Mouse (Mus musculus): ENCODE data around the gene Slc16a3.

The Slc16a3 gene

DNA sequence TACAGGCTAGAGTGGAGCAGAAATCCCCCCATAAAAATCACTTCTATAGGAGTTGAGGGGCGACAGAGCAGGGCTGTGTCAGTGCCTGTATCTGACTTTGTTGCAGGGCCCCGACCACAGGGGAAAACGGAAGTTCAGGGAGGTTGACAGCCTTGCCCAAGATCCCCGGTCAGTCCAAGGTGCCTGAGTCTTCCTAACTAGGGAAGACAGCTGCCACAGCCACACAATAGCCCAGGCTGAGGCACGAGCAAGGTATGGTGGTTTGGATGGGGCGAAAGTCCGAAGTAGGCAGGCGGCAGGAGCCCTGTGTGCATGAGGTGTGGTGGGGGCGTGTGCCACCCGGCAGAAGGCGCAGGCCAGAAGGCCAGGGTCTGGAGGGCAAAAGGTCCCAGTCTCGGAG is at the start of gene Slc16a3:
Slc16a3 (plus strand) TSS at position 153 of the 400 bp plus-strand sequence.
- no peak for DNase-seq

DNA sequence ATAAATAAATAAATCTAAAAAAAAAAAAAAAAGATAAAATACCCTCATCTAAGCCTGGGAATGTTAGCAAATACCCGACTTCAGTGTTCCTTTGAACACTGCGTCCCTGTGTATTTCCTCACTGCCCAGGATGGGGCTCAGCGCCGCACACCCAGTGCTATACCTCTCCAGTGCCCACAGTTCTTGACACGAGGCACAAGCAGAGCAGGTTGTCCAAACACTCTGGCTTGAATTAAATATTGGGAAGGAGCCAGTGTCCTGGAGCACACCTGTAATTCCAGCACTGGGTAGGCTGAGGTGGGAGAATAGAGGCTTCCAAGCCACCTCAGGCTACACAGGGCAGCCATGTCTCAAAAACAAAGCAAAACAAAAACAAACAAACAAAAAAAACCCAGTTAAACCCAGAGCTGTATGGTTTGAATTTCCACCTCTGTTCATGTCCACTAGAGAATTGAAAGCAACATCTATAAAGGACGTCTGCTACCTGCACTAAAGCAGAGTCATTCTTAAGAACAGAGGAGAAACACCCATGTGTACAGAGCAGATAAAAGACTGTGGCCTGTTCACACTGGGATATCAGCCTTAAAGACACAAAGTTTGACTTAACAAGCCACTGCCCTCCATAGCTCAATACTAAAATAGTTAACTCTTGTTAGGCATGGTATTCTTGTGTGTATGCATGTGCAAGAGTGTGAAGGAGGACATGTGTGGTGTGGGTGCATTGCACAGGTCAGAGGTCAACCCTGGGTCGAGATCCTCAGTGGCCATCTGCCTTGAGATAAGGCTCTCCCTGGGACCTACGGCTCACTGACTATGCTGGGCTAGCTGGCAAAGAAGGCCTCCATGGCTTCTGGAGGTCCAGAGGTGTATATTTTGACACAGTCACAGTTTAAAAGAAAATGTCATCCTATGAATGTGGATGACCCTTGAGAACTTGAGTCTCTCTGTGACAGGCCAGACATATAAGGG is 47.7 kb upstream of the Slc16a3 start:
- DNase-seq = no peak

- no peak for DNase-seq
Observed at GRCm38 (mm10) chr11:120901729-120902486, 46.4 kb upstream of the Slc16a3 start.

- no peak for DNase-seq
Observed at GRCm38 (mm10) chr11:120902487-120903142, 45.7 kb upstream of the Slc16a3 start.

DNA sequence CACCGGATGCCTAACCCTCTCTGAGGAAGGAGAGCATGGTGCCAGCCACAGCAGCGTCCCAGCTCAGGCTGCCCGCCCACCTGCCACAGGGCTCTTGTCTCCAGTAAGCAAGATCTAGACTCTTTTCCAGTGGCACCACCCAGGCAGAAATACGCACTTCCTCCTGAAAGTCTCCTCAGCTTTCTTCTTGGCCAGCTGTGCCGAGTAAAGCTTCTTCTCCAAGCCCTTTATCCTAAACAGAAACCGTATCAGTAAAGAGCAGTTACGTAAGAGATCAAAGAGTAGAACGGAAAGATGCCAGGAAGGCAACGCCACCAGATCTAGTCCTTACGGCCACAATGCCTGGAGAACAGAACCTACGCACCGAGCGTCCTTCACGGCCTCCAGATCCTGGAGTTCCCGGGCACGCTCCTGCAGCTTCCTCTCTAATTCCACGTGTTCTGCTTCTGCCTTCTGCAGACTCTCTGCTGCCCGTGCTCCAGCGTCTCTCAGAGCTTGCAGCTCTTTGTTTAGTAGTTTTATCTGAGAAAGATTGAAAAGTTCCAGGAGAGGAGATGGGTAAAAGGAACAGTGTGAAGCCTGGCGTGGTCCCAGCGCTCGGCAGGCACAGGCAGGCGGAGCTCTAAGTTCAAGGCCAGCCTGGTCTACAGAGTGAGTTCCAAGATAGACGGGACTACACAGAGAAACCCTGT is 45.0 kb upstream of the Slc16a3 start:
- no peak for DNase-seq

GRCm38 (mm10) chr11:120904561-120904960 is 43.7 kb upstream of the Slc16a3 start:
- no peak for DNase-seq

DNA sequence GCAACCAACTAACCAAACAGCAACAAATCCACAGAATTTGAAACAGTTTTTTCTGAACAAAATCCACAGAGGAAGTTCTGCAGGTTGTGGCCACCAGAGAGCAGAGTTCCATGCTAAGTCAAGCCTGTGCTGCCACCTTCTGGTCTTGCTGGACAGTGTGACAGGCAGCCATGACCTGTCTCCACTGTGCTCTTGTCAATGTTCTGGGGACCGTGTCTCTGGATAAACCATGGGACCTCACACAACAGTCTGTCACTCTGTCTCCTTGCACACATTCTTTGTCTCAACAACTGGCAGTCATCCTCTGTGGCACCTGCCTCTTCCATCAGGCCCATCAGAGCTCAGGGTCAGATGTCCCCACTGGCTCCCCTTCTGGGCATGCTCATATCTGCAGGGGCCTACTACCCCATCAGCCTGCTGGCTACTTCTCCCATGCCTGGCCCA is 42.8 kb upstream of the Slc16a3 start:
- DNase-seq = peak; percentile 86

GRCm38 (mm10) chr11:120913796-120914195 is 34.5 kb upstream of the Slc16a3 start:
- DNase-seq = no peak

DNA sequence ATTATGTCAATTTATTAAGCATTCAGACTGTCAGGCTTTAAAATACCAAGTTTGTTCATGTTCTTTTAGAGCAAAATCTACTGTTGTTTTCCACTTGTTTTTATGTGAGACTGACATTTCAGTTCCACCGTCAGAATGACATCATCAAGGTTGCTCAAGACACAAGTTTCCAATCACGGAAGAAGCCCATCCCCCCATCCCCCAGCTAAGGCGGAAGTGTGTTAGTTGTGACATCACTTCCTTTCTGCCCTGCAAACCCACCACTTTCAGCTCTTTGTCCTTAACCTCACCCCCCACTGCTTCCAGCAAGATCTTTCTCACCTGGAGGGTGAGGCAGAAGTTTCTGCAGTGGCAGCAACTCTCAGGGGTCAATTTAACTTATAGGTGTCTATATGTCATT is 31.8 kb upstream of the Slc16a3 start:
- DNase-seq = peak; percentile 21

DNA sequence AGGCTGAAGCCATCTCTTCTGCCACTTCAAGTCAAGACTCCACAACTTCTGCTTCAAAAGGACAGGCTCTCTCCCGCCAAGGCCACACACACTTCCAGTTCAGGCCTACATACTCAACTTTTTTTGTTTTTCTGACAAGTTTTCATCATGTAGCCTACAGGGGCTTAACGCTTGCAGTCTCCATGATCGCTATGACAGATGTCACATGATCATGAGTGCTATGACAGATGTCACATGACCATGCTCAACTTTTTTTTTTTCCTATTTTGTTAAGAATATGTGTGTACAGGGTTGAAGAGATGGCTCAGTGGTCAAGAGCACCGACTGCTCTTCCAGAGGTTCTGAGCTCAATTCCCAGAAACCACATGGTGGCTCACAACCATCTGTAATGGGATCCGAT is 30.5 kb upstream of the Slc16a3 start:
- no peak for DNase-seq

GRCm38 (mm10) chr11:120922528-120922927 is 25.8 kb upstream of the Slc16a3 start:
- DNase-seq = no peak

DNA sequence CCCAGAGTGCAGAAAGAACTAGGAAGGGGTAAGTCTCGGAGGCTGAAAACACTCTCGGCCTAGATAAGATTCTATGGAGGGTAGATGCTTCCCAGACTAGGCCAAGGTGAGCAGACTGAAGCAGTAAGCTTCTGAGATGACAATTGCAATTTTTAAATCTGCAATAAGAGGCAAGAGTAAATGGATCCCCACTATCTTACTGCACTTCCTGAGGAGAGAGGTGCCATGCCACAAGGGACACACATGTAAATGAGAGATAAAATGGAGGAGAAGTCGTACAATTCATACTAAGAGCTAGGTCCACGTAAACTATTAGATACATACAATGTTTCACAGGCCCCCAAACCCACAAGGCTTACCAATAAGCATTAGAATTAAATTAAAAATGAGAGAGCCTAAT is 19.8 kb upstream of the Slc16a3 start:
- DNase-seq = no peak

DNA sequence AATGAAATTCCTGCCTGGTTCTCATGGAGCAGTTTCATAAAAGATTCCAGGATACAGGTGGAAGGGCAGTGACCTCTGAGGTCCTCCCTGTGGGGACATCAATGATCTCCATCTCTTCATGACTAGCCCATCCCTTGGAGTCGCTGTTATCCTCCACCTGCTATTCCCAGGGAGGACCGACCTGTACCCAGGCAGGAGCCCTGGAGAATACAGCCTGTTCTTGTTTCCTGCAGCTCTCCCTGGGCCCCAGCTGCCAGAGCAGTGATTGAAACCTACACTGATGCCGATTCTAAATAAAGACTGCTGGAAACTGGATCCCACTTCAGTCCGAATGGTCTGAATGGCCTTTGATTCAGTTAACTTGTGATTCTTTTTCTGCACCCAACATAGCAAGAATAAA is 16.8 kb upstream of the Slc16a3 start:
- no peak for DNase-seq

DNA sequence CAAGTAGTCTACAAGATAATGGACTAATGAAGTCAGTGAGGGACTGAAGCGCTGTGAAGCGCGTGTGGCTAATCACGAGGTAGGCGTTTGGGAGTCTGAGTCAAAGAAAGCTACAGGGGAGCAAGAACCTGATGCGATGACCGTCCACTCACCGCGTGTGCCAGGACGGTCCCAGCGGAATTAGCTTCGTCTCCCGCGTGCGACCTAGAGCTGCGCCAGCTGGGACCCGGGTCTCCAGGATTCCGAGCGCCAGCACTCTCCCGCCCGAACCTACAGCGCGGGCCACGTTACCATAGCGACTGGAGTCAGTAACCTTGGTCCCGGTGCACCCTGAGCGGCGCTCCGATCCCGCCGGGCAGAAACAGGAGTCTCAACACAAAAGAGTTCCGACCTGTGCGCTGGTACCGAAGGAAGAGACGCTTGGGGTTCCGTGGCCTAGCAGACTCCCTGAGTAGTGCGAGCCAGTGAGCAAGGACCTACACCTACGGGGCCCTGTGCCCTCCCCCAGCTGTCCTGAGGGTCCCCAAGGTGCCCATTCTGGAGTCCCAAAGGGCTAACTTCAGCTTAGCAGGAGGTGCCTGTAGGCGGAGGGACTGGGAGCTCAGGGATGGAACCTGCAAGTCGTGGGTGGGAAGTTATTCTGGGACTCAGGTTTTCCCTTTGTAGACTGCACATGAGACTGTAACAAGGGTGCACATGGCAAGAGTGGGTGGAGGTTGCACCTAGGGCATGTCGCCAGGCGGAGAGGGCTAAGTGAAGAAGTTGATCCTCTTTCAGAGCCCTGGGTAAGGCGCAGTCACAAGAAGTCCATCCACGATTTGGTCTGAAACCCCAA is 15.5 kb upstream of the Slc16a3 start, which contains the start of gene Ccdc57:
Ccdc57 (minus strand) TSS at position 309 of the 835 bp plus-strand sequence.
- peak; percentile 94 for DNase-seq

DNA sequence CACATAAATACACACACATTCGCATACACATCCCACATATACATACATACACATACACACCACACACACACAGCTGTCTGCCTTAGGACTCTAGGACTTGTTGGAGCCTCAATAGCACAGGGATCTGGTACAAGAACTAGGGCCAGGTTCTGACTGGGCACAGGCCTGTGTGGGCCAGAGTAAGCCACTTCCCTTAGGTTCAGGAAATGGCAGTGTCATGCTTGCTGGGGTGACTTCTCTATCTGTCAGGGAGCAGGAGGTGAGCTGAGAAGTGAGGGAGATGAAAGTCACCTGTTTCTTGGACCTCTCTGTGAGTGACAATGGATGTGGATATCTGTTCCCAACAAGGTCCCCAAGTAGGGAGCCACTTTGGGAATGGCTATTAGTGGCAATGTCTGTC is 10.3 kb upstream of the Slc16a3 start:
- DNase-seq = no peak

DNA sequence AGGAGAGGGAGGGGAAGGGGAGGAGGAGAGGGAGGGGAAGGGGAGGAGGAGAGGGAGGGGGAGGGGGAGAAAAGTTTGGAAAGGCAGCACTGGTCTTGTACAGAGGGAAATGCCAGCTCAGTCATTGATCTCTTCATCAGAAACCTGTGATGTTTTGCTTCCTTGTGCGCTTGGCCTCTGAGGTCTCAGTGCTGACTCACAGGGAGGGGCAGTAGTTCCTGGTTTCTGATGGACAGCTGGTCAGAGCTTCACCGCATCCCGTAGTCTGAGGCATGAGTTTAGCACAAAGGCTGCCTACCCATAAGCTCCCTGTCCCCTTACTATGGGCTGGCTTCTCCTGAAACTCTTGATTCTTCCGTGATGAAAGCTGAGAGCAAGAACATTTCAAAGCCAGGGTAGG is 9.5 kb upstream of the Slc16a3 start:
- no peak for DNase-seq

DNA sequence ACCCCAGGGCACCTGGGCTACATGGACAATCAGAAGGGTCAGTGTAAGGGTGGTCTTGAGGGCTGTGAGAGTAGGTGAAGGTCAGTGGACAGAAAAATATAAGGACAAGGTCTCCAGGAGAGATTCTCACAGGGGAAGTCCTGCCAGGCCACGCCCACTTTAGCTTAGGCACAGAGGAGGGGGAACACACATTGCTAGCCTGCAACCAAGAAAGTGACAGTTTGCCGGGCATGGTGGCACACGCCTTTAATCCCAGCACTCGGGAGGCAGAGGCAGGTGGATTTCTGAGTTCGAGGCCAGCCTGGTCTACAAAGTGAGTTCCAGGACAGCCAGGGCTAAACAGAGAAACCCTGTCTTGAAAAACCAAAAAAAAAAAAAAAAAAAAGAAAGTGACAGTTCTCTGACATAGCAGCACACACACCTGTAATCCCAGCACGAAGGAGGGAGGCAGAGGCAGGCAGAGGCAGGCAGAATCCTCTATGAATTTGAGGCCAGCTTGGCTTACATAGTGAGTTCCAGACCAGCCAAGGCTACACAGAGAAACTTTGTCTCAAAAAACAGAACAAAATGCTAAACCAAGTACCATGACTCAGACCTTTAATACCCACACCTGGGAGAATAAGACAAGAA is 8.5 kb upstream of the Slc16a3 start:
- no peak for DNase-seq

GRCm38 (mm10) chr11:120940959-120941358 is 7.3 kb upstream of the Slc16a3 start:
- no peak for DNase-seq

DNA sequence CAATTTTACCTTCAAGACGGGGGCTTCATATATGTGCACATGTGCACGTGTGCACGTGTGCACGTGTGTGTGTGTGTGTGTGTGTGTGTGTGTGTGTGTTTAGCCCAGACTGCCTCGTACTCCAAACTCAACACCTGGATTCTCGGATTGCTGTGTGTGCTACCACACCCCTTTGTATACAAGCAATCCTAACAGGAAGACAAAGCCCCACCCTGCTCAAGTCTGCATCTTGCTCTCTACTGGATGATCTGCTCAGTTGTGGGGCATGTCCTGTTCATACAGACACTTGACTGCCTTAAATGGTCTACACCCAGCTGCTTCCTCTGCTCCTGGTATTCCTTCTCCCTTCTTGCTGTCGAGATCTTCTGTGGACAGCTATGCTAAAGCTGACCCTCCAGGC is 3.0 kb upstream of the Slc16a3 start:
- no peak for DNase-seq

DNA sequence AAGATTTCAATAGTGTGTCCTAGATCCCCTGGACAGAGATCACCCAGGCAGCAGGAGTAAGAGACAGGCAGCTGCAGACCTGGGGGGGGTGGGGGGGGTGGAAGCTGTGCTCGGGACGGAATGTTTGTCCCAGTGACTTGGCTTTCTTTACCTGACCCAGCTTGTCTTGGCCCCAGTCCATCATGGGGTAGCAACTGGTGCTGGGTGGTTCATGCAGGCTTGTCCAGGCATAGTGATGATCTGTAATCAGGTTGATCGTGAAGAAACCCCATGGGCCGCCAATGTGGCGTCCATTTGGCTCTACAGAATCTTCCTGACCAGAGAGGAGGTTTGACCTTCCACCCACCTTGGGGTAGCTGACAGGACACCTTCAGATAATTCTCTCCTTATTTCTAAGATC is 2.4 kb upstream of the Slc16a3 start:
- DNase-seq = no peak
